Mouse (Mus musculus) intestine, embryonic 16.5 days (tissue): Measurements from ENCODE around the gene Ctsw. TPM values are rescaled to one million over a fixed set of nuclear protein-coding genes. Genes with fewer than 3 reads are reported as not detected.

Source experiments
- ATAC-seq: fragments of 200-750 bp; cut with Nextera tagmentation; 2 replicates; pipeline ENCODE4 v1.8.0; 2017; ENCODE audit warnings: moderate TSS enrichment, moderate library complexity
- H3K27ac ChIP-seq: fragments of 300-500 bp; sonication (generic); 2 replicates; pipeline ENCODE4 v1.5.1; 2014; ENCODE audit warnings: mild to moderate bottlenecking, low read length
- H3K27me3 ChIP-seq: fragments of 300-500 bp; sonication (generic); replicated peaks from 2 replicates; pipeline ENCODE4 v1.6.1; 2014; ENCODE audit warnings: low read length, control low read depth, mixed read lengths; ENCODE audit not compliant: control insufficient read depth, insufficient read depth
- H3K36me3 ChIP-seq: fragments of 300-500 bp; sonication (generic); 2 replicates; pipeline ENCODE4 v1.6.1; 2014; ENCODE audit warnings: low read length, control low read depth; ENCODE audit not compliant: control insufficient read depth, insufficient read depth
- H3K4me1 ChIP-seq: fragments of 300-500 bp; sonication (generic); 2 replicates; pipeline ENCODE4 v1.6.1; 2014; ENCODE audit warnings: low read length, control low read depth, mixed read lengths; ENCODE audit not compliant: control insufficient read depth, insufficient read depth
- H3K4me2 ChIP-seq: fragments of 300-500 bp; sonication (generic); 2 replicates; pipeline ENCODE4 v1.6.1; 2014; ENCODE audit warnings: low read depth, low read length, control low read depth
- H3K4me3 ChIP-seq: fragments of 300-500 bp; sonication (generic); 2 replicates; pipeline ENCODE4 v1.5.1; 2014; ENCODE audit warnings: mild to moderate bottlenecking, low read length
- H3K9ac ChIP-seq: fragments of 300-500 bp; sonication (generic); 2 replicates; pipeline ENCODE4 v1.6.1; 2014; ENCODE audit warnings: low read depth, low read length
- H3K9me3 ChIP-seq: fragments of 300-500 bp; sonication (generic); 2 replicates; pipeline ENCODE4 v1.6.1; 2016; ENCODE audit warnings: low read length, control low read depth; ENCODE audit not compliant: control insufficient read depth
- WGBS: fragments of 180-500 bp; shearing (Covaris S2); extraction: QIAGEN DNeasy Blood & Tissue Kit; methylation state at CpG from one replicate; pipeline ENCODE4 v1.1.7; 2014; 5-methylcytosine and 5-hydroxymethylcytosine counted together
- polyA plus RNA-seq: library from polyadenylated mRNA; unstranded; fragments of >200 nt; fragmentation: Nextera tagmentation; extraction: Ambion mirVana; gene quantifications from 2 replicates; pipeline ENCODE4 v1.2.1, GENCODE M21; 2015

The Ctsw gene
- polyA plus RNA-seq, 1 experiment from 2014 or later: 1.7 TPM

DNA sequence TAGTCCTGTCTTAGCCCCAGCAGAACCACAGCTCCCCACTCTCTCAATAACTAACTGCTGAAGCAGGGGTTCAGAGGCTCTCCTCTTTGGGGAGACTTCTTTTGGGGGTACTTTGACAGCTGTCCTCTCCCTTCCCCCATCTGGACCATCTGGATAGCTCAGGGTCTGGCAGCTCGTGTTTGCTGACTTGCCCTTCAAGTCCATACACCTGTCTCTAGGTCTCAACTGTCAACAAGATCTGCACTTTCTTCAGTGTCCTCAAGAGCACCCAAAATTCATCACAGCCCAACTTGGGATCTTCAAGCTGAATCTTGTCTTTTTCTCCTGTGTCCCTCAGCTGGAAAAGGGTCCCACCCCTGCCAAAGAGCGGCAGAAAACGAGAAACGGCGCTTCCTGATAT is 46.5 kb downstream of the Ctsw start:
- Histone ChIP-seq H3K4me3 (no peak overlapping the region), H3K4me1 (peaks cover 21% of the 10 kb centered on the region), H3K27ac (no peak overlapping the region), H3K9me3 (no peaks in the 10 kb centered on the region), H3K4me2 (no peak overlapping the region), H3K36me3 (0 out of 2 replicates have a peak, but pooled peaks cover 5% of the 10 kb centered on the region), H3K27me3 (no peaks in the 10 kb centered on the region), H3K9ac (no peak overlapping the region)
- WGBS: 83% methylated on average over 5 of the region's 5 CpGs
- ATAC-seq: no peak

- no peaks in the 10 kb centered on the region for H3K36me3 ChIP-seq
- H3K9me3 ChIP-seq: no peaks in the 10 kb centered on the region
- no peak overlapping the region for H3K9ac ChIP-seq
- peaks cover 12% of the 10 kb centered on the region for H3K4me1 ChIP-seq
- no peak overlapping the region for H3K27ac ChIP-seq
- no peak for ATAC-seq
- H3K4me3 ChIP-seq: no peak overlapping the region
- WGBS: 91% methylated on average over 6 of the region's 6 CpGs
- no peak overlapping the region for H3K4me2 ChIP-seq
- no peaks in the 10 kb centered on the region for H3K27me3 ChIP-seq
Measured at GRCm38 (mm10) chr19:5420579-5420978, 47.7 kb downstream of the Ctsw start.

GRCm38 (mm10) chr19:5419630-5420029 is 48.7 kb downstream of the Ctsw start:
- no peak for ATAC-seq
- no peaks in the 10 kb centered on the region for H3K36me3 ChIP-seq
- H3K27me3 ChIP-seq: no peaks in the 10 kb centered on the region
- no peaks in the 10 kb centered on the region for H3K9me3 ChIP-seq
- WGBS: 86% methylated on average over 9 of the region's 9 CpGs
- H3K27ac ChIP-seq: no peak overlapping the region
- peaks cover 12% of the 10 kb centered on the region for H3K4me1 ChIP-seq
- H3K4me2 ChIP-seq: no peak overlapping the region
- no peak overlapping the region for H3K4me3 ChIP-seq
- H3K9ac ChIP-seq: no peak overlapping the region

DNA sequence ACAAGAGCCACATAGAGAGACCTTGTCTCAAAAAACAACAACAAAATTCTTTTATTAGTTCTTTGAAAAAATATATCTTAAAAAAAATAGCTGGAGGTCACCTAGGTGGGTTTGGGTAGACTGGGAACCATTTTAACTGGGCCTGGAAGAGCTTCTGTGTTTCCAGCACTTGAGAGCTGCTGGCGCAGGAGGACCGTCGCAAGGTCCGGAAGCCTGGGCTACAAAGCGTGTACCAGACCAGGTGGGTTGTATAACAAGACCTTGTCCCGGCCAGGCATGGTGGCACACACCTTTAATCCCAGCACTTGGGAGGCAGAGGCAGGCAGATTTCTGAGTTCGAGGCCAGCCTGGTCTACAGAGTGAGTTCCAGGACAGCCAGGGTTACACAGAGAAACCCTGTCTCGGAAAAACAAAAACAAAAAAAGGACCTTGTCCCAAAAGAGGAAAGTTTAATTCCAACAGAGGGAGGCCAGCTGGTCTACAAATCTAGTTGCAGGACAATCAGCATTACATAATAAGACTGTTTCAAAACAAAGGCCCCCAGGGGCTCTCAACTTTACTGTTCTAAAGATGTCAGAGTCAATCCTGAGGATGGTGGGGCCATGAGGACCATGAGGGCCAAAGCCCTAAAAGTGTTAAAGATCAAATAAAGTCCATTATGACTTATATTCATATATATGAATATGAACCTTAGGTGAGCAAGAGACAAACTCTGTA is 49.4 kb downstream of the Ctsw start:
- Histone ChIP-seq H3K9me3 (no peaks in the 10 kb centered on the region), H3K4me1 (peaks cover 11% of the 10 kb centered on the region), H3K9ac (no peak overlapping the region), H3K4me2 (no peak overlapping the region), H3K27me3 (no peaks in the 10 kb centered on the region), H3K27ac (no peak overlapping the region), H3K4me3 (no peak overlapping the region), H3K36me3 (no peaks in the 10 kb centered on the region)
- ATAC-seq: no peak
- 90% methylated on average over 8 of the region's 8 CpGs for WGBS

Other genes starting within 250 kb of the Ctsw start
- gene Pacs1, start 195.4 kb downstream of the Ctsw start, polyA plus RNA-seq: 11.4 and 13.8 TPM in 2 replicates
- 265 and 280 TPM in 2 replicates for gene Sf3b2, start 173.1 kb downstream of the Ctsw start, polyA plus RNA-seq
- 1.5 and 1.9 TPM in 2 replicates for gene Gal3st3, start 170.2 kb downstream of the Ctsw start, polyA plus RNA-seq
- not detected in 2 replicates for gene Catsper1, start 132.8 kb downstream of the Ctsw start, polyA plus RNA-seq
- 33.1 and 50.6 TPM in 2 replicates for gene Cst6, start 118.9 kb downstream of the Ctsw start, polyA plus RNA-seq
- 60.1 and 62.7 TPM in 2 replicates for gene Eif1ad, start 101.8 kb downstream of the Ctsw start, polyA plus RNA-seq
- gene Banf1, start 101.3 kb downstream of the Ctsw start, polyA plus RNA-seq: 421 and 489 TPM in 2 replicates
- gene Sart1, start 79.8 kb downstream of the Ctsw start, polyA plus RNA-seq: 60.2 and 65.6 TPM in 2 replicates
- 5.9 and 6.3 TPM in 2 replicates for gene Tsga10ip, start 66.0 kb downstream of the Ctsw start, polyA plus RNA-seq
- gene Drap1, start 43.5 kb downstream of the Ctsw start, polyA plus RNA-seq: 175 and 180 TPM in 2 replicates
- gene AI837181, start 43.4 kb downstream of the Ctsw start, polyA plus RNA-seq: 10.2 and 16.8 TPM in 2 replicates
- not detected in 2 replicates for gene Fosl1, start 21.0 kb downstream of the Ctsw start, polyA plus RNA-seq
- gene Ccdc85b, start 10.6 kb downstream of the Ctsw start, polyA plus RNA-seq: 5.0 and 5.4 TPM in 2 replicates
- 102 and 106 TPM in 2 replicates for gene Fibp, start 7.9 kb downstream of the Ctsw start, polyA plus RNA-seq
- 106 and 112 TPM in 2 replicates for gene Efemp2, start 5.4 kb upstream of the Ctsw start, polyA plus RNA-seq
- gene Mus81, start 19.9 kb upstream of the Ctsw start, polyA plus RNA-seq: 32.7 and 36.5 TPM in 2 replicates
- 2,274 and 2,378 TPM in 2 replicates for gene Cfl1, start 21.9 kb upstream of the Ctsw start, polyA plus RNA-seq
- not detected in 2 replicates for gene 1700020D05Rik, start 35.3 kb upstream of the Ctsw start, polyA plus RNA-seq
- gene Snx32, start 42.0 kb upstream of the Ctsw start, polyA plus RNA-seq: 6.9 and 7.4 TPM in 2 replicates
- 24.4 and 25.6 TPM in 2 replicates for gene Ovol1, start 92.1 kb upstream of the Ctsw start, polyA plus RNA-seq
- 10.3 and 10.8 TPM in 2 replicates for gene Ap5b1, start 99.5 kb upstream of the Ctsw start, polyA plus RNA-seq
- 111 and 131 TPM in 2 replicates for gene Rnaseh2c, start 133.4 kb upstream of the Ctsw start, polyA plus RNA-seq
- 40.2 and 40.9 TPM in 2 replicates for gene Kat5, start 141.7 kb upstream of the Ctsw start, polyA plus RNA-seq
- 43.2 and 43.9 TPM in 2 replicates for gene Rela, start 169.0 kb upstream of the Ctsw start, polyA plus RNA-seq
- 15.8 and 20.8 TPM in 2 replicates for gene Sipa1, start 195.2 kb upstream of the Ctsw start, polyA plus RNA-seq
- 28.7 and 33.7 TPM in 2 replicates for gene Map3k11, start 220.2 kb upstream of the Ctsw start, polyA plus RNA-seq
- 15.1 and 16.8 TPM in 2 replicates for gene Pcnx3, start 220.4 kb upstream of the Ctsw start, polyA plus RNA-seq
- 0.13 and 0.34 TPM in 2 replicates for gene Kcnk7, start 235.9 kb upstream of the Ctsw start, polyA plus RNA-seq